ENCODE assay signal across 8 mouse cellular contexts in genomic region chr11:77607538-77608455, GRCm38 (mm10). TPM values are rescaled to one million over a fixed set of nuclear protein-coding genes. Genes with fewer than 3 reads are reported as not detected.
A peak's percentile ranks its signal among the peaks of the same experiment; 100 is the strongest.
DNase-seq lines count a peak whose midpoint lies in the region; ATAC-seq lines count a peak whose summit lies in the region.

TSS of gene Taok1 (minus strand) at chr11:77607815.

- 2% methylated on average over 34 of the region's 71 CpGs for WGBS in hindbrain, embryonic 14.5 days

- 0 out of 2 replicates have a peak, but pooled peaks cover 9% of the 10 kb centered on the region for H3K36me3 ChIP-seq in hindbrain, embryonic 14.5 days (replicated peaks; ENCODE audit: control insufficient read depth, insufficient read depth)

- peak within 1 kb of the TSS; percentile 96 for H3K27ac ChIP-seq in hindbrain, embryonic 14.5 days

- DNase-seq in R1 (ENCODE audit: low read depth, low spot score) = peak; percentile 98
- peak; percentile 93 to 98 for DNase-seq in cerebellum, postnatal 25 days
- peak; percentile 82 to 88 for DNase-seq in frontal cortex, postnatal 25 days (ENCODE audit: low spot score in 2 of 2)
- DNase-seq in hindbrain, embryonic 14.5 days (ENCODE audit: low spot score) = peak; percentile 96
- DNase-seq in layer of hippocampus, postnatal 36 days = peak; percentile 89 to 91
- peak; percentile 99 for DNase-seq in lung, postnatal 36 days
- peak; percentile 99 for DNase-seq in retina, postnatal 1 day
- DNase-seq in urinary bladder, adult 18-20 months (ENCODE audit: low spot score in 2 of 2) = peak; percentile 93

- H3K27me3 ChIP-seq in hindbrain, embryonic 14.5 days (ENCODE audit: control insufficient read depth, insufficient read depth, low read length) = no peaks in the 10 kb centered on the region

- H3K9me3 ChIP-seq in hindbrain, embryonic 14.5 days (ENCODE audit: control insufficient read depth, low read length) = no peaks in the 10 kb centered on the region

- H3K9ac ChIP-seq in hindbrain, embryonic 14.5 days = peak within 1 kb of the TSS; percentile 97

- H3K4me3 ChIP-seq in hindbrain, embryonic 14.5 days (replicated peaks; ENCODE audit: low read length) = peak within 1 kb of the TSS; percentile 89

- H3K4me1 ChIP-seq in hindbrain, embryonic 14.5 days (replicated peaks; ENCODE audit: control insufficient read depth, insufficient read depth, low read length) = peaks cover 16% of the 10 kb centered on the region

- peak within 1 kb of the TSS; percentile 74 for H3K4me2 ChIP-seq in hindbrain, embryonic 14.5 days (replicated peaks)

- ATAC-seq in hindbrain, embryonic 14.5 days (ENCODE audit: low FRiP score) = peak; percentile 95

RNA-seq across cellular contexts. Expression of gene Taok1, which starts in this region (rescaled TPM):
- 29.2 and 29.3 TPM in 2 replicates for polyA plus RNA-seq in hindbrain, embryonic 14.5 days (2014; fragmentation: Nextera tagmentation; extraction: Ambion mirVana)
- total RNA-seq in layer of hippocampus, postnatal 36 days (2021) = 100 to 1,000 TPM; 114 to 116 TPM

Comparison
In these comparisons a context has a peak if more than half of its experiments do, and no peak if none do; other contexts are left out.
1. Peak in every context shown above with its lines: DNase-seq, ATAC-seq, H3K4me3 ChIP-seq and H3K27ac ChIP-seq.